Mouse (Mus musculus) cortical plate, adult 2 months (tissue): ENCODE data around the gene Pou3f3. TPM values are rescaled to one million over a fixed set of nuclear protein-coding genes. Genes with fewer than 3 reads are reported as not detected.

Experiments used
- H3K27ac ChIP-seq: fragments of 200-500 bp; 2 replicates; pipeline ENCODE4 v1.5.1; 2012; ENCODE audit warnings: low read length, control low read depth, inconsistent platforms; ENCODE audit not compliant: insufficient read depth
- H3K4me1 ChIP-seq: fragments of 200-500 bp; 2 replicates; pipeline ENCODE4 v1.6.1; 2011; ENCODE audit warnings: low read length; ENCODE audit not compliant: control insufficient read depth, insufficient read depth
- H3K4me3 ChIP-seq: fragments of 200-500 bp; 2 replicates; pipeline ENCODE4 v1.5.1; 2011; ENCODE audit warnings: mild to moderate bottlenecking, low read length, control low read depth; ENCODE audit not compliant: insufficient read depth
- CTCF ChIP-seq: fragments of 200-500 bp; IDR thresholded peaks from 2 replicates; pipeline ENCODE4 v1.5.1; 2011; ENCODE audit warnings: mild to moderate bottlenecking, control low read depth, low read length; ENCODE audit not compliant: insufficient read depth; ENCODE audit errors: extremely low read depth
- POLR2A ChIP-seq: fragments of 200-500 bp; IDR thresholded peaks from 2 replicates; pipeline ENCODE4 v1.6.1; 2011; ENCODE audit warnings: mild to moderate bottlenecking, low read length, control low read depth; ENCODE audit not compliant: insufficient read depth; ENCODE audit errors: extremely low read depth
- polyA plus RNA-seq: library from polyadenylated mRNA; depleted of rRNA; stranded (reverse); fragments of >200 nt; gene quantifications from 2 replicates; pipeline ENCODE4 v1.2.3, GENCODE M21; 2012

Gene Pou3f3
- polyA plus RNA-seq, 1 experiment: 37.5 TPM

- Histone ChIP-seq H3K27ac (peak overlapping the region; percentile 95), H3K4me1 (peaks cover 2% of the 10 kb centered on the region; the same call in 1 of the 2 replicates), H3K4me3 (peak overlapping the region; percentile 76)
- TF ChIP-seq CTCF (no peak), POLR2A (no peak)
Measured at GRCm38 (mm10) chr1:42685321-42685960, 10.1 kb upstream of the Pou3f3 start.

GRCm38 (mm10) chr1:42686194-42687131, 9.1 kb upstream of the Pou3f3 start:
- Histone ChIP-seq H3K4me1 (peaks cover 2% of the 10 kb centered on the region; the same call in 1 of the 2 replicates), H3K27ac (peak overlapping the region; percentile 95), H3K4me3 (peak overlapping the region; percentile 76)
- TF ChIP-seq CTCF (no peak), POLR2A (peak; percentile 45; the same call in 1 of the 2 replicates)

GRCm38 (mm10) chr1:42687271-42687670, 8.3 kb upstream of the Pou3f3 start:
- TF ChIP-seq POLR2A (no peak), CTCF (no peak)

GRCm38 (mm10) chr1:42687756-42688540, 7.6 kb upstream of the Pou3f3 start:
- no peak overlapping the region for H3K4me3 ChIP-seq
- peak overlapping the region; percentile 95 for H3K27ac ChIP-seq
- no peak for TF ChIP-seq POLR2A
- TF ChIP-seq CTCF: no peak
- H3K4me1 ChIP-seq: peaks cover 2% of the 10 kb centered on the region; the same call in 1 of the 2 replicates

More at GRCm38 (mm10) chr1:42687271-42687670, 8.3 kb upstream of the Pou3f3 start:
- H3K4me1 ChIP-seq: peaks cover 2% of the 10 kb centered on the region; the same call in 1 of the 2 replicates
- H3K27ac ChIP-seq: peak overlapping the region; percentile 95
- peak overlapping the region; percentile 76; the same call in 1 of the 2 replicates for H3K4me3 ChIP-seq

GRCm38 (mm10) chr1:42688541-42689125, 6.9 kb upstream of the Pou3f3 start:
- H3K27ac ChIP-seq: no peak overlapping the region
- peaks cover 2% of the 10 kb centered on the region; the same call in 1 of the 2 replicates for H3K4me1 ChIP-seq
- H3K4me3 ChIP-seq: no peak overlapping the region
- TF ChIP-seq CTCF: no peak
- TF ChIP-seq POLR2A: no peak

GRCm38 (mm10) chr1:42690024-42690575, 5.5 kb upstream of the Pou3f3 start:
- peak overlapping the region; percentile 24 for H3K4me3 ChIP-seq
- H3K4me1 ChIP-seq: no peaks in the 10 kb centered on the region
- no peak for TF ChIP-seq POLR2A
- TF ChIP-seq CTCF: no peak
- peak overlapping the region; percentile 91 for H3K27ac ChIP-seq

GRCm38 (mm10) chr1:42691202-42692170, 4.1 kb upstream of the Pou3f3 start:
- Histone ChIP-seq H3K4me3 (peak overlapping the region; percentile 93), H3K4me1 (no peaks in the 10 kb centered on the region), H3K27ac (peak overlapping the region; percentile 90)
- peak; percentile 75 for TF ChIP-seq CTCF
- 0 out of 2 replicates have a peak, but pooled peaks have one; percentile 23 for TF ChIP-seq POLR2A

GRCm38 (mm10) chr1:42692221-42692620, 3.3 kb upstream of the Pou3f3 start:
- Histone ChIP-seq H3K4me3 (peak overlapping the region; percentile 93), H3K4me1 (no peaks in the 10 kb centered on the region), H3K27ac (peak overlapping the region; percentile 90)
- TF ChIP-seq CTCF: no peak
- TF ChIP-seq POLR2A: no peak
